Mouse (Mus musculus): ENCODE results near the gene Card10.

- TF ChIP-seq CEBPB (IDR thresholded peaks at IDR 0.05; ENCODE audit: low read depth) (no peak), CTCF (IDR thresholded peaks at IDR 0.05; ENCODE audit: control insufficient read depth, insufficient read depth, insufficient read length) (no peak), MYOG (IDR thresholded peaks at IDR 0.05; ENCODE audit: control insufficient read depth, extremely low read depth, insufficient read length) (no peak)
These were observed 33.8 kb downstream of the Card10 start for GRCm38 (mm10) chr15:78769064-78769463.

Data from C2C12 (cell line).